Mouse (Mus musculus) erythroblast, embryonic 14.5 days (primary cell): Measurements from ENCODE around the gene Strn3.

Experiments
- GATA1 ChIP-seq: IDR thresholded peaks from 2 replicates; pipeline ENCODE4 v1.6.1; 2012; ENCODE audit warnings: low read length, inconsistent platforms, mixed read lengths
- TAL1 ChIP-seq: IDR thresholded peaks from 3 replicates; pipeline ENCODE4 v1.6.1; 2012; ENCODE audit warnings: low read length, inconsistent platforms, mixed read lengths

DNA sequence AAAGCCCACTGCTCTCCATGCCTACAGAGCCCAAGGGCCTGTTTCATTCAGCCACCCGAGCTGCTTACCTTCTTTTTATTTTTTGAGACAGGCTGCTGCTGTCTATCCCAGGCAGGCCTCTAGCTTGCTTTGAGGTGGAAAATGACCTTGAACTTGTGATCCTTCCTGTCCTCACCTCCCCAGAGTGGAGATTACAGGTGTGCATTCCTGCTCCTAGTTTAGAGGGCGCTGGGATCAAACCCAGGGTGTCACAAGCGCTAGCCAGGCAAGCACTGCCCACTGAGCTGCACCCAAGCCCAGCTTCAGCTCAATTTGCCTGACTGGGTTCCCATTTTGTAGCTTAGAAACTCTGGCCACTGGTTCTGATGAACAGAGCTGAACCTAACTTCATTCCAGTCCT lies 44.7 kb upstream of the Strn3 start:
- no peak for TF ChIP-seq GATA1
- no peak for TF ChIP-seq TAL1
